Mouse (Mus musculus) midbrain, embryonic 16.5 days (tissue): ENCODE results near the gene Cacng3. TPM values are rescaled to one million over a fixed set of nuclear protein-coding genes. Genes with fewer than 3 reads are reported as not detected.

Experiments used
- ATAC-seq: fragments of 200-750 bp; cut with Nextera tagmentation; 2 replicates; pipeline ENCODE4 v1.8.0; 2017; ENCODE audit warnings: moderate TSS enrichment
- H3K27ac ChIP-seq: fragments of 300-500 bp; sonication (generic); 2 replicates; pipeline ENCODE4 v1.5.1; 2014; ENCODE audit warnings: mild to moderate bottlenecking, low read length, mixed read lengths
- H3K27me3 ChIP-seq: fragments of 300-500 bp; sonication (generic); 2 replicates; pipeline ENCODE4 v1.6.1; 2014; ENCODE audit warnings: low read depth, low read length, mixed read lengths; ENCODE audit not compliant: control insufficient read depth, insufficient read depth
- H3K36me3 ChIP-seq: fragments of 300-500 bp; sonication (generic); 2 replicates; pipeline ENCODE4 v1.6.1; 2014; ENCODE audit warnings: mild to moderate bottlenecking, low read length, moderate library complexity, mixed read lengths; ENCODE audit not compliant: control insufficient read depth, insufficient read depth
- H3K4me1 ChIP-seq: fragments of 300-500 bp; sonication (generic); 2 replicates; pipeline ENCODE4 v1.6.1; 2014; ENCODE audit warnings: mild to moderate bottlenecking, low read length, mixed read lengths; ENCODE audit not compliant: control insufficient read depth, insufficient read depth
- H3K4me2 ChIP-seq: fragments of 300-500 bp; sonication (generic); 2 replicates; pipeline ENCODE4 v1.6.1; 2014; ENCODE audit warnings: mild to moderate bottlenecking, low read length, mixed read lengths
- H3K4me3 ChIP-seq: fragments of 300-500 bp; sonication (generic); 2 replicates; pipeline ENCODE4 v1.5.1; 2014; ENCODE audit warnings: low read depth, mild to moderate bottlenecking, low read length, moderate library complexity, mixed read lengths
- H3K9ac ChIP-seq: fragments of 300-500 bp; sonication (generic); 2 replicates; pipeline ENCODE4 v1.6.1; 2014; ENCODE audit warnings: low read depth, low read length, mixed read lengths
- H3K9me3 ChIP-seq: fragments of 300-500 bp; sonication (generic); replicated peaks from 2 replicates; pipeline ENCODE4 v1.6.1; 2014; ENCODE audit warnings: mild to moderate bottlenecking, low read length, mixed read lengths; ENCODE audit not compliant: control insufficient read depth, poor library complexity, severe bottlenecking
- WGBS: fragments of 180-500 bp; shearing (Covaris S2); extraction: QIAGEN DNeasy Blood & Tissue Kit; methylation state at CpG from one replicate; pipeline ENCODE4 v1.1.7; 2014; 5-methylcytosine and 5-hydroxymethylcytosine counted together
- polyA plus RNA-seq: library from polyadenylated mRNA; unstranded; fragments of >200 nt; fragmentation: Nextera tagmentation; extraction: Ambion mirVana; gene quantifications from 2 replicates; pipeline ENCODE4 v1.2.1, GENCODE M21; 2015

Gene Cacng3
- polyA plus RNA-seq, 1 experiment from 2014 or later, result 30.7 TPM

DNA sequence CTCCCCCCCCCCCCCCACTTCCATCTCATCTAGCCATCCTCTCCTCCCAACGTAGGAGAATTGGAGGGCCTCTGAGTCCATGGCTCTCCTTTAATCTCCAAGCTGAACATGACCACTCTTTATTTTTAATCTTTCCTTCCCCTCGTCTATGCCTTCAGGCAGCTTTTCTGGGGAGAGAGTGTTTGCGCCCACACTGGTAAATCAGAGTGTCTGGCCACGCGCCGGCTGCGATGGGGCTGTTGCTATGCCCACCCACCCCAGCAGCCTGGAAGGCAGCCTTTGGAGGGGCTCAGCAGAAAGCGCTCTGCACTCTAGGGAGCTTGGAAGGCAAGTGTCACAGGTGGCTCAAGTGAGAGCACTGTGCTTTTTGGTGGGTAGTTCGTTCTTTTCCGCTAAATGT is 21.0 kb upstream of the Cacng3 start:
- H3K27me3 ChIP-seq, result no peaks in the 10 kb centered on the region
- H3K4me3 ChIP-seq, result no peak overlapping the region
- no peaks in the 10 kb centered on the region for H3K4me1 ChIP-seq
- no peak overlapping the region for H3K4me2 ChIP-seq
- WGBS, result 73% methylated on average over 10 of the region's 10 CpGs
- ATAC-seq, result no peak
- H3K27ac ChIP-seq, result no peak overlapping the region
- no peak overlapping the region for H3K9ac ChIP-seq
- no peaks in the 10 kb centered on the region for H3K36me3 ChIP-seq
- H3K9me3 ChIP-seq, result no peaks in the 10 kb centered on the region

DNA sequence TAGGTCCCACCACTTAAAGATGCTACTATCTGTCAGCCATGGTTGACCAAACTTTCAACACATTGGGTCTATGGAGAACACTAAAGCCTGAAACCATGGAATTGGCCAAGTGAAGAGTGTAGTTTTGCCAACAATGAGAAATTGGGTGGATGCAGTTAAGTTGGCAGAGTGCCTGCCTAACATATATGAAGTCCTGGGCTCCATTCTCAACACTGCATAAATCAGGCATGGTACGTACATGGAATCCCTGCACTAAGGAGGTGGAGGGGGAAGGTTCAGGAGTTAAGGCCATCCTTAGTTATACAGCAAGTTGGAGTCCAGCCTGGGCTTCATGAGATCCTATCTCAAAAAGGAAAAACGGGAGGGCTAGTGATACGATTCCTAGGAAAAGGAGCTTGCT is 17.8 kb upstream of the Cacng3 start:
- Histone ChIP-seq H3K36me3 (no peaks in the 10 kb centered on the region), H3K27me3 (no peaks in the 10 kb centered on the region), H3K4me3 (no peak overlapping the region), H3K27ac (no peak overlapping the region), H3K4me2 (no peak overlapping the region), H3K9ac (no peak overlapping the region), H3K4me1 (no peaks in the 10 kb centered on the region), H3K9me3 (no peaks in the 10 kb centered on the region)
- no peak for ATAC-seq
- 81% methylated on average over 3 of the region's 3 CpGs for WGBS

DNA sequence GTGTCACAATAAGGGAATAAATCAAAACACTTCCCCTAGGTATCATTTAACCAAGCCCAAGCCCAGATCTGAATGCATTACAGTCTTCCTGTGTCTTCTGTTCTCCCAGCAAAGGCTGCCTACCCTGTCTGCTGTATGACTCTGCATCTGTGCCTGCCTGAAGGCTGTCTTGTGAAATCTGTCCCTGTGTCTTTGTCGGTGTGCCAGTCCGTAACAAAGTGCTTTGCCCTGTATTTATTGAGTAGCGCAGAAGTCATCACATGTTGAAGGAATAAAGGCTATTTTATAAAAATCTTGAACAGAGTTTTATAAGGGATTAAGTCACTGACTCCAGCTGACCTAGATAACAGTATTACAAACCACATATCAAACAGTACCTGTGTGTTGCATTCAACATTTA is 13.6 kb upstream of the Cacng3 start:
- no peaks in the 10 kb centered on the region for H3K9me3 ChIP-seq
- WGBS, result 90% methylated on average over 3 of the region's 3 CpGs
- H3K4me1 ChIP-seq, result no peaks in the 10 kb centered on the region
- no peak for ATAC-seq
- no peak overlapping the region for H3K4me3 ChIP-seq
- no peaks in the 10 kb centered on the region for H3K36me3 ChIP-seq
- H3K4me2 ChIP-seq, result no peak overlapping the region
- H3K27me3 ChIP-seq, result no peaks in the 10 kb centered on the region
- no peak overlapping the region for H3K9ac ChIP-seq
- no peak overlapping the region for H3K27ac ChIP-seq

DNA sequence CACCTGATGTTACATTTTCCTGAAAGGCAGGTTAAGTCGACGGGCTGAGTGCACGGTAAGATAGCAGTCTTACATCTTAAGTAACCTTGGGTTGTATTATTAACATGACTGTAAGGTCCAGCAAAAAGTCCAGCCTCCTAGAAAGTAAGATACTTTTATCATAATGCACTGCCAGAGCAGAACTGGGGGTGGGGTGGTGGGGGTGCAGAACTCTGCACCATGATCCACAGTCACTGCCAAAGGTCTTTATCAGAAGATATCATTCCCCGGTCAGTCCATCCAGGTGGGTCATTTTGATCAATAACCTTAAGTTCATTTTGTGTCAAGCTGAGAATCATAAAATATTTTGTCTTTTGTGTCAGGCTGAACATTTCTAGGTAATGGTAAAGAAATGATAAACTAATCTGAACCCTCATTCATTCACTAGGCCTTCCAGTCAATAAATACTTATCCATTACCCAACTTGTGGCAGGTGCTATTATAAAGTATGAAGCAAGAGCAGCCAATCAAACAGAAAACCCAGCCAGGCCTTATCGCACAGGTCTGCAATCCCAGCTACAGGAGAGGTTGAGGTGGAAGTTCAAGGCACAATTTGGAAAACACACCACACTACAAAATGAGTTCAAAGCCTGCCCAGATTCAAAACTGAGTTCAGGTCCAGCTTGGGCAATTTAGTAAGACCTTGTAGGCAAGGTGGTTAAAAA is 12.7 kb upstream of the Cacng3 start:
- H3K36me3 ChIP-seq, result no peaks in the 10 kb centered on the region
- no peak for ATAC-seq
- whole genome bisulfite sequencing, result 94% methylated on average over 5 of the region's 5 CpGs
- no peak overlapping the region for H3K4me2 ChIP-seq
- no peaks in the 10 kb centered on the region for H3K27me3 ChIP-seq
- no peaks in the 10 kb centered on the region for H3K4me1 ChIP-seq
- no peaks in the 10 kb centered on the region for H3K9me3 ChIP-seq
- no peak overlapping the region for H3K27ac ChIP-seq
- no peak overlapping the region for H3K9ac ChIP-seq
- no peak overlapping the region for H3K4me3 ChIP-seq

DNA sequence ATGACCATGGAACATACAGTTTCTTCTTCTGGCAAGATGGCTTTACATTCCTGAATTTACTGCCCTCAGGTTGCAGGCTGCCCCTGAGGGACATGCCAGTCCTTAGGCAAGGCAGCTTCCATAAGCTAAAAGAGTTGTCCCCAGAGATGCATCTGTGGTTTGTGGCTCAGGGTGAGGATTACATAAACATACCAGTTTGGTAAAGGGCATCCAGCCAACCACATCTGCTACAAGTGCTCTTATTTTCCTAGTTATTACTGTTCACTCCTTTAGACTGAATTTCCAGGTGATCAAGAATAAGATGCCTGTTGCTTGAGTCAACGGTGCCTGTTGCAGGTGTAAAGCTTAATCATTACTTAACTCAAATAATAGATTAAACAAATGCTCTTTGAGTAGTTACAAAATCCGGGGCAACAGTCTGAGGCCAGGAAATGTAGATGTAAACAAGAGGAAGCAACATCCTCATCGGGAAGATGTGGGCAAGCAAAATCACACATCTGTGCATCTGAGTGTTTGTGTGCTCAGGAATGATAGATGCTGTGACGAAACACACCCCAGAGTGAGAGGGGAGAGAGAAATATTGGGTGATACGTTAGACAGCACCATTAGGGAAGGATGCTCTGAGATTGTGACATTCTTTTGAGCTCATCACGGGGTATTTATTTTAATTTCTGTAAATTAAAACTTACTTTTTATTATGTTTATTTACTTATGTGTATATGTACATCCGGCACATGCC is 4.8 kb upstream of the Cacng3 start:
- Histone ChIP-seq H3K36me3 (no peaks in the 10 kb centered on the region), H3K9ac (no peak overlapping the region), H3K4me1 (no peaks in the 10 kb centered on the region), H3K27me3 (no peaks in the 10 kb centered on the region), H3K9me3 (no peaks in the 10 kb centered on the region), H3K4me2 (no peak overlapping the region), H3K27ac (no peak overlapping the region), H3K4me3 (no peak overlapping the region)
- WGBS, result 82% methylated on average over 7 of the region's 7 CpGs
- ATAC-seq, result no peak

DNA sequence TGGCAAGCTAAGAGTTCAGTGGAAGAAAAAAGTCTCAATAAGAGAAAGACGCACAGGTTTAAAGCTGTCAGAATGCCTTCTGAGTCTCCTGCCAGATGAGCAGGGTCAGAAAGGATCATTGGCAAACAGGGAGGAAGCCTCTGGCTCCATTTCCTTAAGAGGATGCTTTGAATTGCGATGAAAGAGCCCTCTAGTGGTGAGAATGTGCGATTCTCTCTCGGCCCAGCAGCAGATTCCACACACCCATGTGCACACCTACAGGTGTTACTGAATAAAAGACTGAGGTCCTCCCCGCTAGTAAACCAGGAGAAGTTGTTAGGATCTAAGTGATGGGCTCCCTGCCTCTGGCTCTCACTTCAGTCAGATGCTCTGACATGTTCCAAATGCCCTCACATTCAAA is 2.4 kb upstream of the Cacng3 start:
- Histone ChIP-seq H3K27me3 (no peaks in the 10 kb centered on the region), H3K9ac (no peak overlapping the region), H3K27ac (no peak overlapping the region), H3K4me1 (no peaks in the 10 kb centered on the region), H3K9me3 (no peaks in the 10 kb centered on the region), H3K36me3 (no peaks in the 10 kb centered on the region), H3K4me2 (no peak overlapping the region), H3K4me3 (no peak overlapping the region)
- WGBS, result 27% methylated on average over 5 of the region's 5 CpGs
- ATAC-seq, result no peak

DNA sequence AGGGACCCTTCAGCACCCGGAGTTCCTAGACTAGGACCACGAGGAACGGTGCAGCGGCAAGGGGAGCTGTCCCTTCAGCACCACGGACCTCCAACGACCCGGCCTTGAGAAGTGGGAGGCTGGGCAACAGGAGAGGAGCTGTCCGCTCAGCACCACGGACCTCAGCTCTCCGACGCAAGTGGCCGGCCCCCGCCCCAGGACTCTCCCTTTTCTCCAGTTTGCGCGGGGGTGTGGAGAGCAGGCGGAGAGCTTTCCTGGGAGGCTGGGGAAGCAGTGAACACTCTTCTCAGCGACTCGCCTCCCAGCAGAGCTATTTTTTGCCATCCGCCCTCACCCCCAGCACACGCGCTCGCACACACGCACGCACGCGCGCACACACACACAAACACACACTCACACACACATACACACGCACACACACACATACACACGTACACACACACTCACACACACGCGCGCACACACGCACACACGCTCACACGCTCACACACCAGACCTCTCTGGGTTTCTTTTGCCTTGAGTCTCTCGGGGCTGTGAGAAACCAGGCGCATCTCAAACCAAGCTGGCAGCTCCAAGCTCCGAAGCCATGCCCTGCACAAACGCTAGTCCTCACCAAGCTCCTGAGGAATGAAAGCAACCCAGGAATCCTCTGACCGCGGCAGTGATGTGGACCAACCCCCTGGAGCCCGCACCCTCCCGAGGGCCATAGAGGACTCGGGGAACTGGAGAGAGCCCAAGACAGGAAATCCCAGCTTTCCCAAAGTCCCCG is 765 bp downstream of the Cacng3 start:
- Histone ChIP-seq H3K36me3 (no peaks in the 10 kb centered on the region), H3K9ac (peak overlapping the region; percentile 65), H3K9me3 (no peaks in the 10 kb centered on the region), H3K27ac (peak overlapping the region; percentile 68), H3K4me3 (peak overlapping the region; percentile 46), H3K4me1 (peaks cover 7% of the 10 kb centered on the region; the same call in 1 of the 2 replicates), H3K4me2 (peak overlapping the region; percentile 63), H3K27me3 (no peaks in the 10 kb centered on the region)
- ATAC-seq, result peak; percentile 85
- WGBS, result 5% methylated on average over 44 of the region's 45 CpGs

DNA sequence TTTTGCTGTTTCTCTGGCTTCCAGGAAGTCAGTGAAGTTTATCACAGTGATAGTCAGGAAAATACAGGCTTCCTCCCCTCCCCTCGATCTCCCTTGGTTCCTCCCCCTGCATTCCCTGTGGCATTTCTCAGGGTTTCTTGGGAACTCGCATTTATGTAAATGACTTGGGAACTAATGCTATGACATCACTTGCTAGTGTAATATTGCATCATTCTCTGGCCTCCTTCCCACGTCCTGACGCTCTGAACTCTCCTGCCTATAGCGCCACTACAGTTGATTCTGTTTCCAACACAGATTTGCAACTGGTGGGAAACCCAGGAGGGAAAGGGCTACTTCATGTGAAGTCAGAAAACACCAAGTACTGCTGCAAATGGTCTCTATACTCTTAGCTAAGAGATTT is 2.7 kb downstream of the Cacng3 start:
- Histone ChIP-seq H3K36me3 (no peaks in the 10 kb centered on the region), H3K27ac (no peak overlapping the region), H3K4me2 (peak overlapping the region; percentile 63), H3K27me3 (no peaks in the 10 kb centered on the region), H3K4me3 (peak overlapping the region; percentile 46), H3K9me3 (no peaks in the 10 kb centered on the region), H3K4me1 (peaks cover 7% of the 10 kb centered on the region; the same call in 1 of the 2 replicates), H3K9ac (no peak overlapping the region)
- ATAC-seq, result no peak
- WGBS, result 42% methylated on average over 5 of the region's 5 CpGs

DNA sequence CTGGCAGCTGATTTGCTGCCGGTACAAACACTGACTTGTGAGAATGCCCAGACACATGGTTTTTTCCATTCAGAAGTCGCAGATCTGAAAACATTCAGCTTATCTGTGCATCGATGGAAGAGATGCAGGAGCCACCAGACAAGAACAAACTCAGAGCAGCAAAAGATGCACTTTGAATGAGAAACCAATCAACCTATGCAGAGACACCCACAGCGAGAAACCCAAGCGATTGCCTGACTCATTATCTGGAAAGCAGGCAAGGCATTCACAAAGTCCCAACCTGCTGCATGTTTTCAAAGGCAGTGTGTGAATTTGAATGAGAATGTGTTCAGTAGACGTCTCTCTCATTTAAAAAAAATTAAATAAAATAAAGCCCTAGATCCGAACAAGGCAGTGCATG is 4.9 kb downstream of the Cacng3 start:
- no peak for ATAC-seq
- 66% methylated on average over 7 of the region's 7 CpGs for WGBS
- no peak overlapping the region for H3K4me3 ChIP-seq

More for the DNA sequence above, 4.9 kb downstream of the Cacng3 start:
- H3K36me3 ChIP-seq, result 0 out of 2 replicates have a peak, but pooled peaks cover 2% of the 10 kb centered on the region
- no peak overlapping the region for H3K27ac ChIP-seq
- H3K9me3 ChIP-seq, result no peaks in the 10 kb centered on the region
- H3K4me2 ChIP-seq, result peak overlapping the region; percentile 33
- no peaks in the 10 kb centered on the region for H3K27me3 ChIP-seq
- no peak overlapping the region for H3K9ac ChIP-seq
- peaks cover 7% of the 10 kb centered on the region; the same call in 1 of the 2 replicates for H3K4me1 ChIP-seq
